Mouse (Mus musculus): Measurements from ENCODE around the gene Map3k7cl.

DNA sequence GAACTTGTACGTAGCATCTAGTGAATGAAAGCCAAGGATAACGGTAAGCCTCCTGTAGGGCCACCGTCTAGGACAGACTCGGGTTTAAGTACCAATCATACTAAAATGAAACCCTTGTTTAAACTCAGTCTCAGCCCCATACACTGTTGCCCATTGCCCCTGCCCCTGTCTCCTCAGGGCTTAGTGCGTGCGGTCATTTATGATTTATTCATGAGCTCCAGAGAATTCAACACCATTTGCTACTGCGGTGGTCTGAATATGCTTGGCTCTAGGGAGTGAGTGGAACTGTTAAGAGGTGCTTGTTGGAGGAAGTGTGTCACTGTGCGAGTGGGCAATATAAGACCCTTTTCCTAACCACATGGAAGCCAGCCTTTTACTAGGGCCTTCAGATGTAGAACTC, 34.7 kb downstream of the Map3k7cl start:
- TF ChIP-seq POLR2A (IDR thresholded peaks at IDR 0.05; ENCODE audit: low read depth, low read length) (no peak), CTCF (conservative IDR thresholded peaks at IDR 0.05; ENCODE audit: insufficient read depth, insufficient read length, low read depth, low read length) (no peak)
